ENCODE assay signal across 11 mouse cellular contexts in genomic region chr13:112753522-112753921, GRCm38 (mm10). TPM values are rescaled to one million over a fixed set of nuclear protein-coding genes. Genes with fewer than 3 reads are reported as not detected.
DNase-seq lines count a peak whose midpoint lies in the region; ATAC-seq lines count a peak whose summit lies in the region.
"Had no signal": no experiment of that assay in that cellular context is flagged by ENCODE, and none has a peak within 500 bp of the region (broad histone marks: within the 10 kb centered on the region; RNA-seq: fewer than 3 reads in every experiment).

No protein-coding gene starts in this region.

- ATAC-seq in intestine, embryonic 16.5 days = no peak
- peak; percentile 12 for ATAC-seq in liver, embryonic 16.5 days (ENCODE audit: low read depth)

- H3K9ac ChIP-seq in intestine, embryonic 16.5 days (ENCODE audit: low read depth, low read length) = no peak overlapping the region
- H3K9ac ChIP-seq in liver, embryonic 16.5 days (ENCODE audit: low read depth, low read length) = no peak overlapping the region

- no peaks in the 10 kb centered on the region for H3K36me3 ChIP-seq in intestine, embryonic 16.5 days (ENCODE audit: control insufficient read depth, insufficient read depth, low read length)
- H3K36me3 ChIP-seq in liver, embryonic 16.5 days (ENCODE audit: control insufficient read depth, insufficient read depth) = no peaks in the 10 kb centered on the region
- no peaks in the 10 kb centered on the region for H3K36me3 ChIP-seq in hindbrain, embryonic 10.5 days

- DNase-seq in A20 (ENCODE audit: low read depth, low spot score) (peak; percentile 5), MN1 (ENCODE audit: low spot score) (peak; percentile 68)
- no peak for DNase-seq in ovary, postnatal 36 days (ENCODE audit: low spot score)
- no peak for DNase-seq in embryo, embryonic 10 days (ENCODE audit: low spot score)
- no peak for DNase-seq in hindbrain, embryonic 10.5 days (ENCODE audit: low spot score)
- DNase-seq in thymus, postnatal 36 days = no peak
- DNase-seq: gastrocnemius, postnatal 14 days; spleen, adult 18-20 months had no signal

- H3K4me2 ChIP-seq in intestine, embryonic 16.5 days (ENCODE audit: low read depth, low read length) = no peak overlapping the region
- H3K4me2 ChIP-seq in liver, embryonic 16.5 days (ENCODE audit: low read depth, low read length) = no peak overlapping the region

- peaks cover 35% of the 10 kb centered on the region for H3K4me1 ChIP-seq in intestine, embryonic 16.5 days (ENCODE audit: control insufficient read depth, insufficient read depth, low read length)
- H3K4me1 ChIP-seq in liver, embryonic 16.5 days (ENCODE audit: control insufficient read depth, low read depth, low read length) = peaks cover 39% of the 10 kb centered on the region
- peaks cover 26% of the 10 kb centered on the region for H3K4me1 ChIP-seq in hindbrain, embryonic 10.5 days (replicated peaks)

- peak overlapping the region; percentile 56 for H3K27ac ChIP-seq in intestine, embryonic 16.5 days (ENCODE audit: low read length)
- peak overlapping the region; percentile 36; the same call in 1 of the 2 replicates for H3K27ac ChIP-seq in liver, embryonic 16.5 days (ENCODE audit: low read length)
- H3K27ac ChIP-seq in hindbrain, embryonic 10.5 days = no peak overlapping the region

- no peak overlapping the region for H3K4me3 ChIP-seq in intestine, embryonic 16.5 days (ENCODE audit: low read length)
- H3K4me3 ChIP-seq in liver, embryonic 16.5 days (ENCODE audit: low read depth, low read length) = no peak overlapping the region
- no peak overlapping the region for H3K4me3 ChIP-seq in hindbrain, embryonic 10.5 days

- no peaks in the 10 kb centered on the region for H3K27me3 ChIP-seq in intestine, embryonic 16.5 days (replicated peaks; ENCODE audit: control insufficient read depth, insufficient read depth, low read length)
- H3K27me3 ChIP-seq in liver, embryonic 16.5 days (ENCODE audit: control insufficient read depth, insufficient read depth, low read depth, low read length) = no peaks in the 10 kb centered on the region
- H3K27me3 ChIP-seq in hindbrain, embryonic 10.5 days (ENCODE audit: insufficient read depth, poor library complexity, severe bottlenecking) = no peaks in the 10 kb centered on the region

- H3K9me3 ChIP-seq in intestine, embryonic 16.5 days (ENCODE audit: control insufficient read depth, low read length) = no peaks in the 10 kb centered on the region
- no peaks in the 10 kb centered on the region for H3K9me3 ChIP-seq in liver, embryonic 16.5 days (replicated peaks; ENCODE audit: control insufficient read depth, low read length)
- no peaks in the 10 kb centered on the region for H3K9me3 ChIP-seq in hindbrain, embryonic 10.5 days
- H3K9me3 ChIP-seq: megakaryocyte, embryonic 14.5 days had no signal

- 65% methylated on average over 9 of the region's 9 CpGs for WGBS in intestine, embryonic 16.5 days
- 80% methylated on average over 9 of the region's 9 CpGs for WGBS in liver, embryonic 16.5 days (ENCODE audit: insufficient replicate concordance)
- 88% methylated on average over 9 of the region's 9 CpGs for WGBS in hindbrain, embryonic 10.5 days

RNA-seq across cellular contexts. Expression of gene Plpp1, which starts 47.1 kb away (rescaled TPM):
- polyA plus RNA-seq in intestine, embryonic 16.5 days (2015; fragmentation: Nextera tagmentation; extraction: Ambion mirVana) = 94.5 and 97.3 TPM in 2 replicates
- polyA plus RNA-seq in liver, embryonic 16.5 days (2015; fragmentation: Nextera tagmentation; extraction: Ambion mirVana) = 42.6 and 44.4 TPM in 2 replicates
- 22.6 and 25.5 TPM in 2 replicates for polyA plus RNA-seq in hindbrain, embryonic 10.5 days (2016; fragmentation: Nextera tagmentation; extraction: Ambion mirVana)

Comparison
In these comparisons a context has a peak if more than half of its experiments do, and no peak if none do; other contexts are left out.
1. DNase-seq: peak in A20 (single experiment) and MN1 (single experiment); none in ovary, postnatal 36 days (single experiment), embryo, embryonic 10 days (single experiment), hindbrain, embryonic 10.5 days (single experiment) and thymus, postnatal 36 days (0 of 2).